Mouse (Mus musculus): ENCODE data around the gene Utp4. TPM values are rescaled to one million over a fixed set of nuclear protein-coding genes. Genes with fewer than 3 reads are reported as not detected.
A peak's percentile ranks its signal among the peaks of the same experiment; 100 is the strongest.

The Utp4 gene
- polyA plus RNA-seq, 1 experiment from 2014 or later: 73.6 TPM

DNA sequence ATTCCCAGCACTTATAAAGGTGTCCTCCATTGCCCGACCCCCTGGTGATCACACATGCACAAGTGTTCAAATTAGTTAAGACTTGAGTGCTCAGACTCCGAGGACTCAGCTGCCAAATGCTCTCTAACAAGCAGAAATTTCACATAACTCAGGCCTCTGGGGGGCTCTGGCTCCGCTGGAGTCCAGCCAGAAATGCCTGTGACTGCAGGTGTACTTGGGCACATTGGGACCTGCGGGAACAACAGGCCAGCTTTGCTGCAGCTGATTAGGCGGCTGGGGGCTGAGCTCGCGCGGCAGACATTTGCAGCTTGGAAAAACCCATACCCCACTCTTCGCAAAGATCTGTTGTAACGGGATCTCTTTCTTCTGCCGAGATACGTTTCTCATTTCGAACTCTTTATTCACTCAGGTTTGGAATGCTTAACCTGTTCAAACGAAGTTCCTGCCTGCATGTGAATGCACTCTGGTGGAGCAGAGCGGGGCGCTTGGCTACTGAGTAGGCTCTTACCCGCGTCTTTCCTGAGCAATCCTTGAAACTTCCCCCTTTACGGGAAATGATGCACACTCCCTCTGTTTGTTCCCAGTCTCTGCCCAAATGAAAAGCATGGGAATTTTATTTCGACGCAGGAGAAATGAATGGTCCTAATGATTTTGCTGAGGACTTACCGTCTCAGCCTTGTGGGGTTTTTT is 39.1 kb downstream of the Utp4 start:
- no peaks in the 10 kb centered on the region for H3K9me3 ChIP-seq (ENCODE audit: control insufficient read depth, low read length)
- H3K4me2 ChIP-seq: peak overlapping the region; percentile 25; the same call in 1 of the 2 replicates
- peaks cover 4% of the 10 kb centered on the region; the same call in 1 of the 2 replicates for H3K27me3 ChIP-seq (ENCODE audit: control insufficient read depth, insufficient read depth, low read length)
- H3K4me3 ChIP-seq (ENCODE audit: low read depth, low read length): no peak overlapping the region
- ATAC-seq (ENCODE audit: low FRiP score) (no peak), DNase-seq (ENCODE audit: low spot score, missing footprints) (peak; percentile 88)
- 17% methylated on average over 22 of the region's 22 CpGs for WGBS
- H3K36me3 ChIP-seq (ENCODE audit: control insufficient read depth, insufficient read depth, low read length): no peaks in the 10 kb centered on the region
- no peak overlapping the region for H3K27ac ChIP-seq (ENCODE audit: low read depth, low read length)
- H3K9ac ChIP-seq (ENCODE audit: low read length): peak overlapping the region; percentile 1; the same call in 1 of the 2 replicates
- peaks cover 14% of the 10 kb centered on the region; the same call in 1 of the 2 replicates for H3K4me1 ChIP-seq (ENCODE audit: control insufficient read depth, insufficient read depth, low read length)

DNA sequence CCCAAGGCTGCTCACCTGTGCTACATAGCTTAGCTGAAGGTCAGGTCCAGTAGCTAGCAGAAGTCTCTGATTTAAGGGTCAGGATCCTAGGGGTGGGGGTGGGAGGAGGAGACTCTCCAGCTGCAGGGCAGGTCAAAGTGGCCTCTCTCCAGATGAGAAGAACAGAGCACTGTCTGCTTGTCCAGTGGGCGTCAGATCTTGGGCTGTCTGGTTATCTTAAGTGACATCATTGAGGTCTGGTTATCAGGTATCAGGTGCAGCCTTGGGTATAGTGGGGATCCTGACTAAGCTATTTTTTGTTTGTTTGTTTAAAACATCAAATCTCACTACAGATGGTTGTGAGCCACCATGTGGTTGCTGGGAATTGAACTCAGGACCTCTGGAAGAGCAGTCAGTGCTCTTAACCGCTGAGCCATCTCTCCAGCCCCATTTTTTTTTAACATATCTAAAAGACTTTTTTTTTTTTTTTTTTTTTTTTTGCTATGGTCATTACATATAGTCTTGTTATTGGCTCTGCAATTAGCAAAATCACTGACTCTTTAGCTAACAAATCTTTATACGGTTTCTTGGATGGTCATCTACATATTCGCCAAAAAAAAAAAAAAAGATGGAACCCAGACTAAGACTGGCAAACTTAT is 40.2 kb downstream of the Utp4 start:
- DNase-seq (ENCODE audit: low spot score, missing footprints) (no peak), ATAC-seq (ENCODE audit: low FRiP score) (no peak)
- no peak overlapping the region for H3K27ac ChIP-seq (ENCODE audit: low read depth, low read length)
- H3K4me3 ChIP-seq (ENCODE audit: low read depth, low read length): no peak overlapping the region
- WGBS: 77% methylated on average over 4 of the region's 4 CpGs
- H3K4me1 ChIP-seq (ENCODE audit: control insufficient read depth, insufficient read depth, low read length): peaks cover 16% of the 10 kb centered on the region; the same call in 1 of the 2 replicates
- H3K27me3 ChIP-seq (ENCODE audit: control insufficient read depth, insufficient read depth, low read length): peaks cover 4% of the 10 kb centered on the region; the same call in 1 of the 2 replicates
- no peak overlapping the region for H3K4me2 ChIP-seq
- H3K9ac ChIP-seq (ENCODE audit: low read length): no peak overlapping the region
- no peaks in the 10 kb centered on the region for H3K36me3 ChIP-seq (ENCODE audit: control insufficient read depth, insufficient read depth, low read length)
- H3K9me3 ChIP-seq (ENCODE audit: control insufficient read depth, low read length): no peaks in the 10 kb centered on the region

DNA sequence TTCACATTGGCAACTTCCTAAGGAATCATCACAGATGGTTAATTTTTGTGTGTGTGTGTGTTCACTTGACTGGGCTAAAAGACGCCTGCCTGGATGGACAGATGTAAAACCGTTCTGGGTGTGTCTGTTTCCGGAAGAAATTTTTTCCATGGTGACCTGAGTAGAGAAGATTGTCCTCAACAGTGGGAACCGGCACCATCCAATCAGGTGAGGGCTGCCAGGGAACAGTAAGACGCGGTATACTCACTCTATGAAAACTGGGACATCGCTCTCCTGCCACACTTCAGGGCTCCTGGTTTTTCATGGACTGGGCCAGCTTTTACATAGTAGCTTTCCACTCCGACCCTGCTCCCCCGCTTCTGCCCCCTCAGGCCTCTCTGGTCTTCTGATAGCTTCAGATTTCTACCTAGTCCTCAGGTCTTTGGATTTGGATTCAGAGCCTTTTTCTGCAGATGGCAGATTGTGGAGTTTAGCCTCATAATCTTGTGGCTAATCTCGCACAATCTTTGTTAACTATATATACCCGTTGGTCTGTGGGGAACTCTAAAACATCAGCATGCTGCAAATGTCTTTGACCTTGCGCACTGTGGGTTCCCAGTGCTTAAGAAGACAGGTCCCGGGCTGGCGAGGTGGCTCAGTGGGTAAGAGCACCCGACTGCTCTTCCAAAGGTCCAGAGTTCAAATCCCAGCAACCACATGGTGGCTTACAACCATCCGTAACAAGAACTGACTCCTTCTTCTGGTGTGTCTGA is 41.0 kb downstream of the Utp4 start:
- peaks cover 16% of the 10 kb centered on the region; the same call in 1 of the 2 replicates for H3K4me1 ChIP-seq (ENCODE audit: control insufficient read depth, insufficient read depth, low read length)
- H3K27ac ChIP-seq (ENCODE audit: low read depth, low read length): no peak overlapping the region
- H3K36me3 ChIP-seq (ENCODE audit: control insufficient read depth, insufficient read depth, low read length): no peaks in the 10 kb centered on the region
- H3K27me3 ChIP-seq (ENCODE audit: control insufficient read depth, insufficient read depth, low read length): peaks cover 4% of the 10 kb centered on the region; the same call in 1 of the 2 replicates
- H3K4me3 ChIP-seq (ENCODE audit: low read depth, low read length): no peak overlapping the region
- ATAC-seq (ENCODE audit: low FRiP score): no peak
- DNase-seq (ENCODE audit: low spot score, missing footprints): no peak
- H3K9ac ChIP-seq (ENCODE audit: low read length): no peak overlapping the region
- 78% methylated on average over 15 of the region's 16 CpGs for WGBS
- no peak overlapping the region for H3K4me2 ChIP-seq
- H3K9me3 ChIP-seq (ENCODE audit: control insufficient read depth, low read length): no peaks in the 10 kb centered on the region

DNA sequence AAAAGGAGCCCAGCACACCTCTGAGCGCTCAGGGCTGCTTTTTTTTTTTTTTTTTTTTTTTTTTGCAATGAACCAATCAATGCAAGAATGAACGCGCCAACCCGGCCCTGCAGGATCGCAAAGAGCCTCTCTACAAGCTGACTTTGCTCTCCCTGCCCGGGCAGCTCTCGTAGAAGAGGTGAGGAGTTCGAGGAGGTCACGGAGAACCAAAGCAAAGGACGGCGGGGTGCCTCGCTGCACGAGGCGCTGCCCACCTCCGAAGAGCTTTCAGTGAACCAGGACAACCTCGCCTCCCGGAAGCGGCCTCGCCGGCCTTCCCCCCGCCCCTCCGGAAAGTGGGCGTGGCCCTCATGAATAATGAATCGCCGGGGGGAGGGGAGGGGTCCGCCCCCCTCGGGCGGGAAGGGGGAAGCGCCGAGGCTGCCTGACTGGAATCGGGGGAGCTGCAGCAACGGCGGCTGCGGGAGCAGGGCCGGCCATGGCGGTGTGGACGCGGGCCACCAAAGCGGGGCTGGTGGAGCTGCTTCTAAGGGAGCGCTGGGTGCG is 42.0 kb downstream of the Utp4 start, which contains the start of gene Sntb2:
Gene Sntb2 (plus strand): TSS at position 427 of the 546 bp plus-strand sequence.
- no peaks in the 10 kb centered on the region for H3K9me3 ChIP-seq (ENCODE audit: control insufficient read depth, low read length)
- H3K36me3 ChIP-seq (ENCODE audit: control insufficient read depth, insufficient read depth, low read length): no peaks in the 10 kb centered on the region
- DNase-seq (ENCODE audit: low spot score, missing footprints) (peak; percentile 100), ATAC-seq (ENCODE audit: low FRiP score) (peak; percentile 90)
- peak within 1 kb of the TSS; percentile 73 for H3K4me2 ChIP-seq
- peak within 1 kb of the TSS; percentile 87 for H3K4me3 ChIP-seq (ENCODE audit: low read depth, low read length)
- peaks cover 4% of the 10 kb centered on the region; the same call in 1 of the 2 replicates for H3K27me3 ChIP-seq (ENCODE audit: control insufficient read depth, insufficient read depth, low read length)
- peak within 1 kb of the TSS; percentile 75 for H3K27ac ChIP-seq (ENCODE audit: low read depth, low read length)
- 0% methylated on average over 37 of the region's 41 CpGs for WGBS
- peaks cover 16% of the 10 kb centered on the region; the same call in 1 of the 2 replicates for H3K4me1 ChIP-seq (ENCODE audit: control insufficient read depth, insufficient read depth, low read length)
- H3K9ac ChIP-seq (ENCODE audit: low read length): peak within 1 kb of the TSS; percentile 94

DNA sequence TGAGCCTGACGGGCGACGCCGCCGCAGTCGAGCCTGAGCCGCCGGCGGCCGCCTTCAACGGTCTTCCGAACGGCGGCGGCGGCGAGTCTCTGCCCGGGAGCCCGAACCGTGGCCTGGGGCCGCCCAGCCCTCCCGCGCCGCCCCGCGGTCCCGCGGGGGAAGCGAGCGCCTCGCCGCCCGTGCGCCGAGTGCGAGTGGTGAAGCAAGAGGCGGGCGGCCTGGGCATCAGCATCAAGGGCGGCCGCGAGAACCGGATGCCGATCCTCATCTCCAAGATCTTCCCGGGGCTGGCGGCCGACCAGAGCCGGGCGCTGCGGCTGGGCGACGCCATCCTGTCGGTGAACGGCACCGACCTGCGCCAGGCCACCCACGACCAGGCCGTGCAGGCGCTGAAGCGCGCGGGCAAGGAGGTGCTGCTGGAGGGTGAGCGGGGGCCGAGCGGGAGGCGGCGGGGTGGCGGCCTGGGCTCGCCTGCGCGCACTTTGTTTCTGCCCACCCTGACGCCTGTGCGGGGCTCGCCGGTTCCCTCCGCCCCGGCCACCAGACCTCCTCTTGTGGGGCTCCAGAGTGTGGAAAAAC is 42.6 kb downstream of the Utp4 start:
- Histone ChIP-seq H3K9ac (ENCODE audit: low read length) (peak overlapping the region; percentile 94), H3K4me3 (ENCODE audit: low read depth, low read length) (peak overlapping the region; percentile 87), H3K27me3 (ENCODE audit: control insufficient read depth, insufficient read depth, low read length) (peaks cover 4% of the 10 kb centered on the region; the same call in 1 of the 2 replicates), H3K4me1 (ENCODE audit: control insufficient read depth, insufficient read depth, low read length) (peaks cover 16% of the 10 kb centered on the region; the same call in 1 of the 2 replicates), H3K9me3 (ENCODE audit: control insufficient read depth, low read length) (no peaks in the 10 kb centered on the region), H3K36me3 (ENCODE audit: control insufficient read depth, insufficient read depth, low read length) (no peaks in the 10 kb centered on the region), H3K4me2 (peak overlapping the region; percentile 73), H3K27ac (ENCODE audit: low read depth, low read length) (peak overlapping the region; percentile 75)
- ATAC-seq (ENCODE audit: low FRiP score) (peak; percentile 81), DNase-seq (ENCODE audit: low spot score, missing footprints) (peak; percentile 96)
- under 1% methylated on average over 75 of the region's 76 CpGs for WGBS

DNA sequence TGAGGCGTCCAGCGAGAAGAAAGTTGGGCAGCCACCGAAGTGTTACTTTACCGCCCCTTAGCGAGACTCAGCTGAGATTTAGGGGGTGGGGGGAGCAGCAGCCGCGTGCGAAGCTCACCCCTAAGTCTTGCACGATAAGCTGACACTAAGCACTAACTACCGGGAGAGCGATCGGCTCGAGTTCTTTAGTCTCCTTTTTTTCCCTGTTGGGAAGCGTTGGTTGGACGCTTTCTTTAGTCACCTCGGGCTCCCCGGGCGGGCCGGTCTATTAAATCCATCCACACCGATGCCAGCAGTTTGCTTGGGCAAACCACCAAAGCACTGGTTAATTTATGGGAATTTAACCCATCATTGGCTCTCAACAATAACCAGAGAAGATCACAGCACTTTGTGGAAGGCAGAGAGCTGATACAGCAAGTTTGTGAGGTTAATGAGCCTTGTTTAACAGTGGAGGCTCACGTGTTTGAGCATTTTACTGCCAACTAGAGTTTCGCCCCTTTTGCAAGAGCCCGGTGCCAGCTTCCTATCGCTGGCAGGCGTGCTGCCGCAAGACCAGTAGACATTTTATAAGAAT is 43.1 kb downstream of the Utp4 start:
- Histone ChIP-seq H3K4me2 (peak overlapping the region; percentile 73), H3K36me3 (ENCODE audit: control insufficient read depth, insufficient read depth, low read length) (no peaks in the 10 kb centered on the region), H3K9me3 (ENCODE audit: control insufficient read depth, low read length) (no peaks in the 10 kb centered on the region), H3K27me3 (ENCODE audit: control insufficient read depth, insufficient read depth, low read length) (peaks cover 4% of the 10 kb centered on the region; the same call in 1 of the 2 replicates), H3K27ac (ENCODE audit: low read depth, low read length) (no peak overlapping the region), H3K4me1 (ENCODE audit: control insufficient read depth, insufficient read depth, low read length) (peaks cover 16% of the 10 kb centered on the region; the same call in 1 of the 2 replicates), H3K9ac (ENCODE audit: low read length) (peak overlapping the region; percentile 94), H3K4me3 (ENCODE audit: low read depth, low read length) (peak overlapping the region; percentile 87)
- DNase-seq (ENCODE audit: low spot score, missing footprints) (no peak), ATAC-seq (ENCODE audit: low FRiP score) (no peak; the same call in 1 of the 2 replicates)
- 3% methylated on average over 26 of the region's 26 CpGs for WGBS

DNA sequence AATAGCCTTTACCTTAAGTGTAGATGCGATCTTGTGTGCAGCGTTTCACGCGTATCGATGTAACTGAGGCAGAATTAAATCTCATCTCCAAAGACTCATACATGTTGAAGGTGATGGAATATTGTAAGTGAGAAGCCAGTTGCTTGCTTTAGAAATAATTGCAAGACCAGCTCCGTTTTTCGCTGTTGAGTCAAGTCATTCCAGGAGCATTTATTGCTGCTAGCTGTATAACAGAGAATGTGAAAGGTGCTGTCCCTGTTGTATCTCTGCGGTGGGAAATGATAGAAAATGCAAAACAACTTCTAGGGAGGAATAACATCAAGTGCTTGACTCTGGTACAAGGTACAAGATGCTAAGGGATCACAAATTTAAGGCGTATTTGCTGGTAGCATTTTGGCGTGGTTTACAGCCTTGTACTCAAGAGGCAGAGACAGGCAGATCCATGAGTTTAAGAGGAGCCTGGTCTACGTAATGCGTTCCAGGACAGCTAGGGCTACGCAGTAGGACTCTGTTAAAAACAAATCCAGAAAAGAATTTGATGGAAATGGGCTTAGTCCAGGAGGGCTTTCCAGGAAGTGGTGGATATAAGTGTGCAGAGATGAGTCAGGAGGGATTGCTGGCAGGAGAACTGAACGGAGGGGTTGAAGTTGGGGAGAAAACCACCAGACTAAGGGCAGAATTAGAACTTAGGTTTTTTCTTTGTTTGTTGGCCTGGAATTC is 43.8 kb downstream of the Utp4 start:
- Histone ChIP-seq H3K27me3 (ENCODE audit: control insufficient read depth, insufficient read depth, low read length) (peaks cover 4% of the 10 kb centered on the region; the same call in 1 of the 2 replicates), H3K9me3 (ENCODE audit: control insufficient read depth, low read length) (no peaks in the 10 kb centered on the region), H3K4me3 (ENCODE audit: low read depth, low read length) (peak overlapping the region; percentile 87), H3K9ac (ENCODE audit: low read length) (peak overlapping the region; percentile 94), H3K4me1 (ENCODE audit: control insufficient read depth, insufficient read depth, low read length) (peaks cover 16% of the 10 kb centered on the region; the same call in 1 of the 2 replicates), H3K36me3 (ENCODE audit: control insufficient read depth, insufficient read depth, low read length) (no peaks in the 10 kb centered on the region), H3K27ac (ENCODE audit: low read depth, low read length) (no peak overlapping the region), H3K4me2 (peak overlapping the region; percentile 73)
- DNase-seq (ENCODE audit: low spot score, missing footprints) (peak; percentile 88), ATAC-seq (ENCODE audit: low FRiP score) (no peak)
- 46% methylated on average over 14 of the region's 14 CpGs for WGBS
